Comparison of ENCODE assay signal across 12 mouse cellular contexts in the genomic region with DNA sequence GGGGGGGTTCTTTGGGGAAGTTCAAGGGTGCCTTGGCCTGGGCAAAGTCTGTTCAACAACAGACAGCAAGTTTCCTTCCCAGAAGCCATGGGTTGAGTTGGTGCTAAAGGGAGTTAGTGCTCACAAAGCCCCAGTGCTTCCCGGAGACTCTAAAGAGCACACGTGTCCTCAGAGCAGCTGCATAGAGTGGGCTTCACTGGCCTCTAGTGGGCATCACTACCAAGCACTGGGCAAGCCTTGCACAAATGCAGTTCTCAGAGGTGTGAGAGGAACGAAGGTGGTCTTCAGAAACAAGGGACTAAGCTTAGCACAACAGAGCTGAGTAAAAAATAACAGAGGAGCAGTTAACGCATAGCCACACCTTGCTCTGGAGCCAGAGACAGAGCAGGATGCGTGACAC.
"Had no signal": no experiment of that assay in that cellular context is flagged by ENCODE, and none has a peak within 500 bp of the region (broad histone marks: within the 10 kb centered on the region; RNA-seq: fewer than 3 reads in every experiment).

No protein-coding gene starts in this region.

- H3K4me3 ChIP-seq: limb, embryonic 15.5 days; liver, embryonic 12.5 days; midbrain, embryonic 10.5 days; midbrain, embryonic 15.5 days; neural tube, embryonic 15.5 days had no signal

- H3K9me3 ChIP-seq: limb, embryonic 15.5 days; liver, embryonic 12.5 days; midbrain, embryonic 10.5 days; midbrain, embryonic 15.5 days; neural tube, embryonic 15.5 days had no signal

- H3K4me1 ChIP-seq: liver, embryonic 12.5 days had no signal

- H3K36me3 ChIP-seq: limb, embryonic 15.5 days; liver, embryonic 12.5 days; midbrain, embryonic 10.5 days; midbrain, embryonic 15.5 days; neural tube, embryonic 15.5 days had no signal

- H3K27ac ChIP-seq: limb, embryonic 15.5 days; liver, embryonic 12.5 days; midbrain, embryonic 10.5 days; midbrain, embryonic 15.5 days had no signal

- H3K4me2 ChIP-seq: limb, embryonic 15.5 days; liver, embryonic 12.5 days; midbrain, embryonic 15.5 days; neural tube, embryonic 15.5 days had no signal

- H3K9ac ChIP-seq: limb, embryonic 15.5 days; liver, embryonic 12.5 days; midbrain, embryonic 15.5 days; neural tube, embryonic 15.5 days had no signal

- DNase-seq: kidney, adult 11 months; kidney, adult 9 months; kidney, postnatal 25 days; lung, postnatal 36 days; thymus, adult 18-20 months; thymus, postnatal 14 days had no signal

- ATAC-seq: liver, embryonic 12.5 days; lung, postnatal 0 days; midbrain, embryonic 15.5 days had no signal
